Mouse (Mus musculus): ENCODE data around the gene Tssk3.
A peak's percentile ranks its signal among the peaks of the same experiment; 100 is the strongest.
"Not testable (repeated sequence)": the region's sequence is repeated elsewhere in the genome, so short reads cannot be mapped to it uniquely, and the experiment has no call there.

Gene Tssk3

GRCm38 (mm10) chr4:129490972-129491880 lies at the start of gene Tssk3, which contains the start of gene Fam229a:
Gene Tssk3 (minus strand): TSS chr4:129491022.
Gene Fam229a (plus strand): TSS chr4:129491190.
- peak; percentile 59 for DNase-seq (ENCODE audit: low read depth, low spot score)

- no peak for DNase-seq (ENCODE audit: low read depth, low spot score)
Observed at GRCm38 (mm10) chr4:129540012-129540411, 49.2 kb upstream of the Tssk3 start.

GRCm38 (mm10) chr4:129528901-129529300 lies 38.1 kb upstream of the Tssk3 start:
- DNase-seq (ENCODE audit: low read depth, low spot score) = not testable (repeated sequence)

- no peak for DNase-seq (ENCODE audit: low read depth, low spot score)
Observed at GRCm38 (mm10) chr4:129525889-129526288, 35.1 kb upstream of the Tssk3 start.

GRCm38 (mm10) chr4:129525338-129525737 lies 34.5 kb upstream of the Tssk3 start:
- DNase-seq (ENCODE audit: low read depth, low spot score) = no peak

- DNase-seq (ENCODE audit: low read depth, low spot score) = no peak
Observed at GRCm38 (mm10) chr4:129518519-129518918, 27.7 kb upstream of the Tssk3 start.

- no peak for DNase-seq (ENCODE audit: low read depth, low spot score)
Observed at GRCm38 (mm10) chr4:129516925-129517324, 26.1 kb upstream of the Tssk3 start.

GRCm38 (mm10) chr4:129514300-129514898 lies 23.6 kb upstream of the Tssk3 start:
- peak; percentile 77 for DNase-seq (ENCODE audit: low read depth, low spot score)

GRCm38 (mm10) chr4:129513891-129514290 lies 23.1 kb upstream of the Tssk3 start:
- no peak for DNase-seq (ENCODE audit: low read depth, low spot score)

GRCm38 (mm10) chr4:129513086-129513767 lies 22.4 kb upstream of the Tssk3 start, which contains the start of gene Marcksl1:
Gene Marcksl1 (plus strand): TSS chr4:129513581.
- peak; percentile 91 for DNase-seq (ENCODE audit: low read depth, low spot score)

- DNase-seq (ENCODE audit: low read depth, low spot score) = no peak
Observed at GRCm38 (mm10) chr4:129511413-129512096, 20.7 kb upstream of the Tssk3 start.

GRCm38 (mm10) chr4:129510723-129511412 lies 20.0 kb upstream of the Tssk3 start:
- DNase-seq (ENCODE audit: low read depth, low spot score) = no peak

GRCm38 (mm10) chr4:129509650-129510049 lies 18.8 kb upstream of the Tssk3 start:
- DNase-seq (ENCODE audit: low read depth, low spot score) = no peak

GRCm38 (mm10) chr4:129508834-129509600 lies 18.2 kb upstream of the Tssk3 start:
- DNase-seq (ENCODE audit: low read depth, low spot score) = no peak

- no peak for DNase-seq (ENCODE audit: low read depth, low spot score)
Observed at GRCm38 (mm10) chr4:129508237-129508515, 17.4 kb upstream of the Tssk3 start.

- no peak for DNase-seq (ENCODE audit: low read depth, low spot score)
Observed at GRCm38 (mm10) chr4:129507434-129508236, 16.8 kb upstream of the Tssk3 start.

GRCm38 (mm10) chr4:129505511-129505910 lies 14.7 kb upstream of the Tssk3 start:
- no peak for DNase-seq (ENCODE audit: low read depth, low spot score)

GRCm38 (mm10) chr4:129502901-129503444 lies 12.2 kb upstream of the Tssk3 start:
- no peak for DNase-seq (ENCODE audit: low read depth, low spot score)

GRCm38 (mm10) chr4:129502327-129502888 lies 11.6 kb upstream of the Tssk3 start:
- no peak for DNase-seq (ENCODE audit: low read depth, low spot score)
